Mouse (Mus musculus) neutrophil, adult 5-6 weeks (primary cell): ENCODE data around the gene Mboat1. TPM values are rescaled to one million over a fixed set of nuclear protein-coding genes. Genes with fewer than 3 reads are reported as not detected.

Experiments used
- ATAC-seq: fragments of 151-379, 151-347 bp; 2 replicates; pipeline ENCODE4 v1.8.0; 2017; ENCODE audit warnings: mild to moderate bottlenecking, moderate TSS enrichment; ENCODE audit not compliant: insufficient number of reproducible peaks, poor library complexity, low FRiP score, severe bottlenecking; ENCODE audit errors: extremely low read depth
- total RNA-seq: library from RNA; stranded (forward); fragments of 200-1000 nt; gene quantifications from 2 replicates; pipeline ENCODE4 v1.2.3, GENCODE M21; 2017

Mboat1 gene
- total RNA-seq, 1 experiment from 2014 or later, result 3.5 TPM

DNA sequence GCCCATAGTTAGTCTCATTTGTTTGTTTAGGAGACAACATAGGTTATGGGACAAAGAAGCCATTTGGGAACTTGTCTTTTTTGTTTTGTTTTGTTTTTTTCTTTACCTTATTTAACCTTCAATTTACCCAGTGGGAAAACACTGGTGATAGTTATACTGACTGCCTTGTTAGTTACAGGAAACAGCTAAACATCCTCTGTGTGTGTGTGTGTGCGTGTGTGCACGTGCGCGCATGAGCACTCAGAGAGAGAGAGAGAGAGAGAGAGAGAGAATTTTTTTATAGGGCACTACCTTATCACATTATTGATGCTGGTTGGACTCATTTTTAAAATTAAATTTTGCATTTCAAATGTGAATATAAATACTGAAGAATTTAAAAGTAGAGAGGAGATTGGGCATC, 38.3 kb downstream of the Mboat1 start:
- ATAC-seq, result no peak

DNA sequence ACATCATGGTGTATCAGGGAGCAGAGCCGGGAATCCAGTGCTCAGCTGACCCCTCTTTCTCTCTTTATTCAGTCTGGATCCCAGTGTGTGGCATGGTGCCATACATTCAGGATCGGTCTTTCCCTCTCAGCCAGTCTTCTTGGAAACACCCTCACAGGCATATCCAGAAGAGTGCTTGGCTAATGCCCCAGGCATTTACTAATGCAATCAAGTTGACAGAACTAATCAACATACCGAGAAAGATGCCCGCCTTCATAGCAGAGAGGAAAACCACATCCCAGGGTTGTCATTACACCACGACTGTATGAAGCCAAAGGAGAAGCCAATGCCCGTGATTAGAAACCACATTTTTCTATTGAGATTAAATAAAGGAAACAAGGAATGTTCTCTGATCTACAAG, 41.1 kb downstream of the Mboat1 start:
- ATAC-seq, result no peak

DNA sequence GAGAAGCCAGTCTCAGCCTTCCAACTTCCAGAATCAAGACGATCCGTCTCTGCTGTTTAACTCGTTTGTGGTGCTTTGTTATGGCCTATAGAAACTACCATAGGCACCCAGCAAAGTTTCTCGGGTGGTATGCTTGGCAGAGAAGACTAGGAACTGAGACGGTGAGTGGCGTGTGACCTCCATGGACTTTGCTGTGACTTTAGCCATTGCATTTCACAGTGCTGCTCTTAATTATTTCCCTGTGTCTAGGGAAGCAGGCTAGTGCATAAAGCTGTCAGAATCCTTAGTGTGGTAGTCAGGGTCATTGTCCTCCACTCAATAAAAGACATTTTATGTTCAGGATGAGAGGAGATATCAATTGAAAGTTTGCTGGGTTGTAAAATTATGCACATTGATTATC, 49.3 kb downstream of the Mboat1 start:
- ATAC-seq, result no peak

DNA sequence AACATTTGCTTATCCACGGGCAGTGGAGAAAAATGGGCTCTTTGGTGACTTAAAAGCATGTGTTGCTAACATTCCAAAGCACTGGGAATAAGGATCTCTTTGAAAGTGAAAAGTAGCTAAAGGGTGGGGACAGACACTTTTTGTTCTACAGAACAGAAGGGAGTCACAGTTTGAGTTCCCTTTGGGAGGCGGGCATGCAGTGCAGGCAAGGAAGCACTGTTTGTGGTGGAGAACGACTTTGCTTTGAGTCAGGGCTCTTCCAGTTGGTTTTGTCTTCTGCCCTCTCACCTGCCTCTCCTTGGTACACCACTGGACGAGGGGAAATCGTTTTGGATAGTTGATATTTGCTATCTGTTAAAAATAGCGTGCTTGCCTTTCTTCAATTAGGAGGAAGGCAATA, 49.7 kb downstream of the Mboat1 start:
- ATAC-seq, result no peak

DNA sequence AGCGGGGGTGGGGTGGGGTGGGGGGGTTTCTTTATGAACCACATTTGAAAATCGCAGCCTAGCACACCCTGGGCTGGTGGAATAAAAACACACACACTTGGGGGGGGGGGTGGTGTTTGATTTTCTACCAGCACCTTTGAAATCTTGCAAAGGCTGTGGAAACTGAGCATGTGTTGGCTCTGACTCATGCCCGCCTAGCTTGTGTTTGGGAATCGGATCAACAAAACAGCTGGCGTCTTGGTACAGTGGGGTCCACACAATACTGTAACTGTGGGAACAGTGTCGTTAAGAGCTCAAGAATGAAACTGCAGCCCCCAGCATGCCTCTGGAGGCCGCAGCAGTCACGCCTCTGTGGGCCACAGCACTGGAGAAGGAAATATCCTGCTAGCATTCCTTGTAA, 50.2 kb downstream of the Mboat1 start:
- ATAC-seq, result no peak

DNA sequence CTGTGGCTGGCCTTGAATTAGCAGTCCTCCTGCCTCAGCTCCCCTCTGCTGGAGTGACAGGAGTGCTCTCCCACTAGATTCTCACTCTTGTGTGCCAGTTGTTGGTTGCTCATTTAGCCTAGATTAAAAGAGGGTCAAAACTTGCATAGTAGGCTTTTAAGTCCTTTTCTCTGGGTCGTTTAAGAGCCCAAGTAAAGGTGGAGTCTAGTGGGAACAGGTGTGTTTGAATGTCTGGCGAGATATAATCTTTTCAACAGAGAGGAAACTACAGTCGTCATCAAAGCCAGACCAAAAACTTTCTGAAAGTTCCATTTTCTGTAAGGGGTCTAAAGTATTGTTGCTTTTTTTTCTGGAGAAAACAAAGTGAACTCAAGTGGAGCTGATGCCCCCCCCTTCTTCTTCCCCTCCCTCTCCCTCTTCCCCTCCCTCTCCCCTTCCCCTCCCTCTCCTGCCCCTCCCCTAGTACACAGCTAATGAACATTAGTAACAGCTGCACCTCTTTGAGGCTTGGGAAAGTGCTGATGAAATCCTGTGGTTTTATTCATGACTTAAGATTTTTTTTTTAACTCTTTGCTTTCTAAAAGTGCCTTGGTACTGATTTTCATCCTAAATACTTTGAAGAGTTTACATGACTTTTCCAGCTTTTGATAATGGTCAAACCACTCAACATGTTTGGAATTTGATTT, 55.9 kb downstream of the Mboat1 start:
- ATAC-seq, result no peak

DNA sequence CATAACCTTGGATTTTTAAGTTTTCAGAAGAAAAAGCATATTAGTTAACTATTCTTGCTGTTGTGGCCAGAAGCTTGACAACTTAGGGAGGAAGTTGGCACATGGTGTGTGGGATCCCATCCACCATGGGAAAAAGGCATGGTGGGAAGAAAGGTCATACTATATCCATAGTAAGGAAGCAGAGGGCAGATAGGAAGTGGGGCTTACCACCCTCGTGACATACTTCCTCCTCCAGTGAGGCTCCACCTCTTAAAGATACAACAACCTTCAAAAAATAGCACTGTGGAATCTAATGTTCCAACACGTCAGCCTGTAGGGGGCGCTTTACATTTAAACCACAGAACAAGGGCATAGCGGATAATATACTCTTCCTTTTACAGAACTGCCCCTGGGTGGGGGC, 57.1 kb downstream of the Mboat1 start:
- ATAC-seq, result no peak

DNA sequence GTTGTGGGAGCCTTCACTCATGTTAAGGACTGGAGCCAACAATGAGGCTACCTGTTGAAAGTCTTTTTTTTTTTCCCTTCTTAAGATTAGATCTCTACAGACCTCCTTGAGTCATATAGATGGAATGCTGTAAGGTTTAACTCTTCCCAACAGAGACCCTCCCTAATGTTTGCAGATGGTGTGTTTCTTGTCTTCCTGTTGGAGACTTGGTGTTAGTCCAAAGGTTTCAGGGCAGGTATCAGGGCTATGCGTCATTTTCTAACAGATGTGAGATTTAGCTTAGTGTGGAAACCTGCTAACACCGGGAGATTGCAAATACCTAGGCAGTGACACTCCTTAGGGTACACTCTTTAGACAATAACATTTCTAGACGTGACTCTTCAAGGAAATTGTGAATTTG, 58.5 kb downstream of the Mboat1 start:
- ATAC-seq, result no peak

DNA sequence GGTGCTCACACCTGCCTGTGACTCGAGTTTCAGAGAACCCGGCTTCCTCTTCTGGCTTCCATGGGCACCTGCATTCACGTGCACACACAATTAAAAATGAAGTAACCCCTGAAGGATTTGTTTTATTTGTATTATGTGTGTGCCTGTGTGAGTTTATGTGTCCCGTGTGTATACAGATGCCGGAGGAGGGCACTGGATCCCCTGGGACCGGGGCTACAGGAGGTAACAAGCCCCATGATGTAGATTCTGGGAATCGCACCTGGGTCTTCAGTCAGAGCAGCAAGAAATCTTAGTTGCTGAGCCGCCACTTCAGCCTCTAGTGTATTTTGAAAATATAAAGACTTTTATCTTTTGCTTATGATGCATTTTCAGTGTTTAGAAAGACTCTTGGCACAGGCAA, 60.4 kb downstream of the Mboat1 start:
- ATAC-seq, result no peak

DNA sequence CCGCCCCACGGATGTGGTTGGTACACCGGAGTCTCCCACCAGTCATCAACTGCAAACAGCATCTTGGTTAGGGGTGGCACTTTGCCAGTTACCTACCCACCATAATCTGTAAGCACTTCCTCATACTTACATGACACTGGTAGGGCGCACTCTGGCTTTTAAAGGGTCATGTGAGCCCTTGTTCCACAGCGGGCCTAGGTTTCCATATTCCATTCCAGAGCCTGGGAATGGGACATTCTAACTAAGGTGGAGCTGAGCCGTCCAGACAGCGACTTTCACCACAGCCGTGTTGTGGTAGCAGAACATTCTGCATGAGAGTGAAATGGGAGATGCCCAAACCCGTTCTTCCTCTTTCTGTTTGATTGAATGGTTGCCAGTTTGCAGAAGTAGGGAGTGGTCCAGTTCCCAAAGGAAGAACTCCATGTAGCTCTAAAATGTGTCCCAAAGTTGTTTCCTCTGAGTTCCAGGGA, 61.8 kb downstream of the Mboat1 start:
- no peak for ATAC-seq

DNA sequence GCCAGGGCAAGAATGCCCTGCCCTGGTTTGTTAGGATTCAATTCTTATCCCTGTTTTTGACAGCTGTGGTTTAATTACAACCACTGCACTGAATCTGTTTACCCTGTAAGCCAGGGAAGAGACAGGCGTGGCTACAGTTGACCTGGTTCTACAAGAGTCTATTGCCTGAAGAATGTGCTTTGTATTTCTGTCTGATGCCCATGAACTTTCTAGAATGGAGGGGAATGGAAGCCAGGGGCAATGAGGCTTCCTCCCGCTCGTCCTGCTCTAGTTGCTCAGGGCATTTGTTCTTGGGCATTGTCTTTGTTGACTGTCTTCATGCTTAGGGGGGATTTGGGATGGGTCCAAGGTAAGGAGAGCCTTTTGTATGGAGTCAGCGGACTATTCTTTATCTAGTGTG, 63.5 kb downstream of the Mboat1 start:
- no peak for ATAC-seq

DNA sequence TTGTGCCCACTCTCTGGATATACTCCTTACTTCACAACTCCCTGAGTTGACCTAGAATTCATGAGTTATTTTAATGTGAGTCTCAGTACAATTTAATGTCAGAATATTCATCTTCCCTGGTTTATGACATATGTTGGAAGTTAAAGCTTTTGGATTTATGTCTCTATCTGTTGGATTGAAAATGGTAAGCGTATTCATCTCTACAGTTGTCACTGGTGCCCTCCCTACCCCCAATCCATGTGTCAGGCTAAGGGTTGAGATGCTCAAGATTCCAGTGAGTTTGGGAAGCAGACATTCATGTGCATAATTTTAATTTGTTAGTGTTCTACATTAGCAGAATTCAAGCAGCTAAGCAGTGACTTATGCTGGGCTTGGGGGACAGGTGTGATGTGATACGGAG, 64.4 kb downstream of the Mboat1 start:
- ATAC-seq, result no peak

DNA sequence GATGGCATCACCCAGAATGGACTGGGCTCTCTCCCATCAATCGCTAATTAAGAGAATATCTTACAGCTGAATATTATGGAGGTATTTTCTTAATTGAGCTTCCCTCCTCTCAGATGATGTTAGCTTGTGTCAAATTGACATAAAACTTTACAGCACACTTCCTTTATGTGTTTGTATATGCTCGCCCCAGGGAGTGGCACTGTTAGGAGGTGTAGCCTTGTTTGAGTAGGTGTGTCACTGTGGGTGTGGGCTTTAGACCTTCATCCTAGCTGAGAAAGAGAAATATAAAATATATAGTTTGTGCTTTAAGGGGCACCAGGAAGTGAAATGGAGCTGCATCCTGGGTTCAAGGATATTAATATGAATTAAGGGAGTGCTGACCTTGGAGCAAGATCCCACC, 66.7 kb downstream of the Mboat1 start:
- no peak for ATAC-seq

DNA sequence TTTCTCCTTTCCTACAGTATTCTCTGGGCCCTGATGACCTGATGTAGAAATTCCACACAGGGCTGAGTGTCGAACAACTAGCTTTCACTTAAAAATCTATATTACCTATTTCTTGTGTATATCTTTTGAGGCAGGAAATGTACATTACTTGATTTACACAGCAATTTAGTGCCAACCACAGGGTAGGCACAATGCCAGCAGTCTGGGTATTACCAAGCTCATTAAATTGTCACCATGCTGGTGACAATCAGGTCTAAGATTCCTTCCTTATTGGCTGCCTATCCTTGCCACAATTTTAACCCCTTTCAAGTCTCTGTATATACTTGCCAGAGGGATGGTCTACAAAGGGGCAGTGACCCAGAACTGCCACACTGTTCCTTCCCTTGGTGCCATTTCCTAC, 71.9 kb downstream of the Mboat1 start:
- no peak for ATAC-seq

DNA sequence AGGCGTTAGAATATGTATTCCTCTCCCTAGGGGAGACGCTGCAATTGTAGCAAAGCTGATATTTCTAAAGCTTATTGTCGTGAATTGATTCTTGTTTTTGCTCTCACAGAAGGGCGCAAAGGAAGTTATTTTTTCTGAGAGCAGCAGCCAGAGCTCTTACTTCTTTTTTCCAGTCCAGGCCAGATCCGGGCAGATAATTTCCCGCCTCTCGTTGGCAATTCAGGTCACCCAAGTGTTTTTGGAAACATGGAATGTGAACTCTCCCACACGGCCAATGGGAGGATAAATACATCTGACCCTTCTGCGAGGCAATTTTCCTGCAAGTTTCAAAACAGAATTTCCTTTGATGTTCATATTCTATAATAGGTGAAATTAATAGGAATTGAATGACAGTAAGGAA, 77.0 kb downstream of the Mboat1 start:
- no peak for ATAC-seq

DNA sequence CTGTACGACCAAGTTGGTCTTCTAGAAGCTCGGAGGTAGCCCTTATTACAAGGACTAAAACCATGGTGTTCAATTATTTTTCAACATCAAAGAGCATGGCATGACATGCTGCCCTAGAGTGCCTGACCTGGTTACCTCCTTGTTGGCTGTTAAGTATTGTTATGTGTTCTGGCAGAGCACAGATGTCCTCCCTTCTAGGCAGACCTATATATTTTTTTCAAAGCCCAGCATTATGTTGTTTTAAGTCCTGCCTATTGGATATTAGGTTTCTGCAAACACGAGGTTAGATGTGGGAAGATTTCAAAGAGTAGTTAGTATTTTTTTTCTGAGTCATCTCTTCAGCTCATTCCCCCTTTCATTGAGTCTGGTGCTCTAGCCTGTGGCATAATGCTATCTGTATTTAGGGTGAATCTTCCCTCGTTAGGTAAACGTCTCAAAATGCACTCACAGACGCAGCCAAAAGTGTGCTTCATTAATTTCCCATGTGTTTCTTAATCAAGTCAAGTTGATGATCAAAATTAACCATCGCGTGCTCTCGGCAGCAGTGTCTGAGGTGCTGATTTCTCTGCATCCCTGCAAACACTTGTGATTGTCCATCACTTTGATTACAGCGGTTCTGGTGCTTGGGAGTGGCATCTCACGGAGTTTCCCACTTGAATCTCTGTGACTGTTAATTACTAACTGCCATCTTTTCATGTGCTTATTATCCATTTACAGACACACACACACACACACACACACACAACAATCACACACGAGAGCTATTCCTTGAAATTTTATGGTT, 81.5 kb downstream of the Mboat1 start:
- ATAC-seq, result no peak

DNA sequence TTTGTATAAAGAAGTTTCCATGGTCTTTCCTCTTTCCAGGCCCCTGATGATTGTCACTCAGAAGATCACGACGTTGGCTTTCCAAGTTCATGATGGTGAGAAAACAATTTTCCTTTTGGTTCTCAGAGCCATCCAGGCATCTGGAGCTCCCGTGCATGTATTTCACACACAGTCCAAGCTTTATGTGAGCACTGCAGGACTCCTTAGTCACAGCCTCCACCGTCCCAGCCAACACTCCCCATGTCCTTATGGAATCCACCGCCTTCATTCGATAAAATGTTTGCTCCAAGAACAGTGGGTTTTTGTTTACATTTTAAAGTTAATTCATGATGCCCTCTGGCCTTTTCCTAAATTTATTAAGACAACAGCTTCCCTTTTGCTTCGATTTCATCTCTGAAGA, 83.3 kb downstream of the Mboat1 start:
- no peak for ATAC-seq

DNA sequence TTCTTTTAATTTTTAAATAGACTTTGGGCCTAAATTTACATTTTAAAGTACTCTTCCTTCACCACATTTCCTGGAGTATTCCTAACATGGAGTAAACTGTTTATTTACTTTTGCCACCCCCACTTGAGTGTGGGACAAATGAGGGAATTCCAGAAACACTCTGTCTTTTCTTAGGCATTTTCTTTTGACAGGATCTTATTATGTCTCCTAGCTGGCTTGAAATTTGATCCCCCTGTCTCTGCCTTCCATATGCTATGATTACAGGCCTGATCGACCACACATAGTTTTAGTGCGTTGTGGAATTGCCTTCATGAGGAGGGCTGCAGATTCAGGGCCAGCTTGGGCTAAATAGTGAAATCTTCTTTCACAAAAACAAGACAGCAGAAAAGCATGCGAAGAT, 85.0 kb downstream of the Mboat1 start:
- ATAC-seq, result no peak

DNA sequence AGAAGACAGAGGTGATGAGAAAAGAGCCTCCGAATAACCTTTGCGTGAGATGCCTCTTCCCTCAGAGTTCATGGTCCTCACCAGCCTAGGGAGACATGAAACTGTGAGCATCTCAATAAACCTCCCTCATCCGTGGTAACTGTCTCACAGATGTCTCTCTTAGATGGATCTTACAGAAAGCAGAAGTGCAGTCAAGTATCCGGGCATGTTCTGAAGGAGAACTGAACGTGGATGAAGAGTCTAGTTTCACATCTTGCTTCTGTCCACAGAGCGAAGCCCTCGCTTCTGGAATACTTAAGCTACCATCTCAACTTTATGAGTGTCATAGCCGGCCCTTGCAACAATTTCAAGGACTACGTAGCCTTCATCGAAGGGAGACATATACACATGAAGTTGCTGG, 87.8 kb downstream of the Mboat1 start:
- ATAC-seq, result no peak

DNA sequence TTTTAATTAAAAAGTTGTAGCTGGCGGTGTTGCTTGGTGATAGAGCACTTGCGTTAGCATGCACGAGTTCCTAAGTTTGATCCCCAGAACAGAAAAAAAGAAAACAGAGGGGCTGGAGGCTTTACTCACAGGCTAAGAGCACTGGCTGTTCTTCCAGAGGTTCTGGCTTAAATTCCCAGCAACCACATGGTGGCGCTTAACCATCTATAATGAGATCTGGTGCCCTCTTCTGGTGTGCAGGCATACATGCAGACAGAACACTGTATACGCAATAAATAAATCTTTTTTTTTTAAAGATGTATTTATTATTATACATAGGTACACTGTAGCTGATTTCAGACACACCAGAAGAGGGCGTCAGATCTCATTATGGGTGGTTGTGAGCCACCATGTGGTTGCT, 88.4 kb downstream of the Mboat1 start:
- no peak for ATAC-seq

DNA sequence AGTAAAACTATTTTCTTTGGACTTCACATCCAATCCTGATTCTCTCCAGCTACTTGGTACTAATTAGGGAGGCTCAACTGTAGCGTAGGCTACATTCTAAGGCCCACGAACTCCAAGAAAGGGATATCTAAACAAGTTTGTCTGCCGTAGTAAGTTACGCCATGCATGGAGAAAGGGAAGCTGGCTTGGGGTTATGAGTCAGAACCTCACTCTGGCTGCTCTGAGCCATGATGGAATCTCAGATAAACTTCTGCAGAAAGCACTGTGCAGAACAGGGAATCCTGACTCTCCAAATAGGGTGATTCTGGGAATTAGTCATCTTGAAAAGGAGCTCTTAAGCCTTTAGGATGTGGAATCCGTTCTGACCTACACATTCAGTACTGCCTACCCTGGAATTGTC, 92.5 kb downstream of the Mboat1 start:
- no peak for ATAC-seq
